Mouse (Mus musculus) kidney, embryonic 14.5 days (tissue): ENCODE measurements at regions not wholly inside any gene's neighbourhood (a gene's known extent, or its start where the extent isn't known, plus 50 kb on each side); places are given as distances from the start of the nearest gene placed in this dataset.

Experiments
- ATAC-seq: fragments of 200-750 bp; cut with Nextera tagmentation; 2 replicates; pipeline ENCODE4 v1.8.0; 2017; ENCODE audit warnings: moderate number of reproducible peaks, mild to moderate bottlenecking, moderate TSS enrichment, moderate library complexity; ENCODE audit not compliant: low FRiP score, low TSS enrichment
- H3K27ac ChIP-seq: fragments of 300-500 bp; sonication (generic); 2 replicates; pipeline ENCODE4 v1.5.1; 2014; ENCODE audit warnings: low read depth, mild to moderate bottlenecking, low read length, moderate library complexity, mixed read lengths
- H3K27me3 ChIP-seq: fragments of 300-500 bp; sonication (generic); 2 replicates; pipeline ENCODE4 v1.6.1; 2014; ENCODE audit warnings: mild to moderate bottlenecking, low read length; ENCODE audit not compliant: control insufficient read depth, insufficient read depth
- H3K36me3 ChIP-seq: fragments of 300-500 bp; sonication (generic); 2 replicates; pipeline ENCODE4 v1.6.1; 2014; ENCODE audit warnings: low read length, mixed read lengths; ENCODE audit not compliant: control insufficient read depth, insufficient read depth
- H3K4me1 ChIP-seq: fragments of 300-500 bp; sonication (generic); 2 replicates; pipeline ENCODE4 v1.6.1; 2014; ENCODE audit warnings: low read length, mixed read lengths; ENCODE audit not compliant: control insufficient read depth, insufficient read depth
- H3K4me2 ChIP-seq: fragments of 300-500 bp; sonication (generic); replicated peaks from 2 replicates; pipeline ENCODE4 v1.6.1; 2014; ENCODE audit warnings: low read depth, mild to moderate bottlenecking, low read length
- H3K4me3 ChIP-seq: fragments of 300-500 bp; sonication (generic); 2 replicates; pipeline ENCODE4 v1.5.1; 2014; ENCODE audit warnings: mild to moderate bottlenecking, low read length
- H3K9ac ChIP-seq: fragments of 300-500 bp; sonication (generic); 2 replicates; pipeline ENCODE4 v1.6.1; 2014; ENCODE audit warnings: low read depth, mild to moderate bottlenecking, low read length, moderate library complexity
- H3K9me3 ChIP-seq: fragments of 300-500 bp; sonication (generic); 2 replicates; pipeline ENCODE4 v1.6.1; 2016; ENCODE audit warnings: low read length; ENCODE audit not compliant: control insufficient read depth
- WGBS: fragments of 180-500 bp; shearing (Covaris S2); extraction: QIAGEN DNeasy Blood & Tissue Kit; methylation state at CpG from one replicate; pipeline ENCODE4 v1.1.7; 2014; 5-methylcytosine and 5-hydroxymethylcytosine counted together

- Histone ChIP-seq H3K9me3 (no peaks in the 10 kb centered on the region), H3K27ac (no peak overlapping the region), H3K36me3 (no peaks in the 10 kb centered on the region), H3K9ac (no peak overlapping the region), H3K4me3 (no peak overlapping the region), H3K4me2 (no peak overlapping the region), H3K4me1 (no peaks in the 10 kb centered on the region), H3K27me3 (no peaks in the 10 kb centered on the region)
- 45% methylated on average over 1 of the region's 1 CpGs for WGBS
- no peak for ATAC-seq
These were observed 68.8 kb upstream of the Tmeff2 start for GRCm38 (mm10) chr1:50831663-50832062.

- no peak overlapping the region for H3K4me3 ChIP-seq
- 73% methylated on average over 6 of the region's 6 CpGs for WGBS
- H3K9ac ChIP-seq: no peak overlapping the region
- H3K4me2 ChIP-seq: no peak overlapping the region
- no peaks in the 10 kb centered on the region for H3K9me3 ChIP-seq
- no peaks in the 10 kb centered on the region for H3K27me3 ChIP-seq
- no peaks in the 10 kb centered on the region for H3K36me3 ChIP-seq
- ATAC-seq: no peak
- no peaks in the 10 kb centered on the region for H3K4me1 ChIP-seq
- H3K27ac ChIP-seq: no peak overlapping the region
These were observed 64.3 kb upstream of the Tmeff2 start for GRCm38 (mm10) chr1:50836123-50836522.

GRCm38 (mm10) chr1:50847156-50847555 is 53.3 kb upstream of the Tmeff2 start:
- H3K9me3 ChIP-seq: no peaks in the 10 kb centered on the region

More at GRCm38 (mm10) chr1:50847156-50847555, 53.3 kb upstream of the Tmeff2 start:
- Histone ChIP-seq H3K27me3 (no peaks in the 10 kb centered on the region), H3K9ac (no peak overlapping the region), H3K27ac (no peak overlapping the region), H3K4me2 (no peak overlapping the region), H3K36me3 (no peaks in the 10 kb centered on the region), H3K4me3 (no peak overlapping the region), H3K4me1 (no peaks in the 10 kb centered on the region)
- WGBS: 65% methylated on average over 1 of the region's 1 CpGs
- ATAC-seq: no peak
